Mouse (Mus musculus) c-Kit-positive CD71-positive TER-119-negative erythroid progenitor cells, embryonic 14.5 days (primary cell): ENCODE data around the gene 1700067K01Rik.

Source experiments
- DNase-seq: peaks from one replicate; pipeline ENCODE4 v3.0.0-alpha.2; 2013; ENCODE audit warnings: low read depth

The 1700067K01Rik gene

GRCm38 (mm10) chr8:84011705-84012498, 10.6 kb downstream of the 1700067K01Rik start, which contains the start of gene 2210011C24Rik:
2210011C24Rik (minus strand) TSS chr8:84012171.
- no peak for DNase-seq

GRCm38 (mm10) chr8:84012499-84013165, 11.3 kb downstream of the 1700067K01Rik start:
- no peak for DNase-seq

GRCm38 (mm10) chr8:84015833-84016232, 14.5 kb downstream of the 1700067K01Rik start:
- DNase-seq, result no peak

GRCm38 (mm10) chr8:84019738-84020137, 18.4 kb downstream of the 1700067K01Rik start:
- no peak for DNase-seq

GRCm38 (mm10) chr8:84021096-84021495, 19.8 kb downstream of the 1700067K01Rik start, which contains the start of gene Palm3:
Palm3 (plus strand) TSS chr8:84021471.
- no peak for DNase-seq

- no peak for DNase-seq
Measured at GRCm38 (mm10) chr8:84021569-84021968, 20.3 kb downstream of the 1700067K01Rik start.

GRCm38 (mm10) chr8:84023085-84023484, 21.8 kb downstream of the 1700067K01Rik start:
- no peak for DNase-seq

- DNase-seq, result no peak
Measured at GRCm38 (mm10) chr8:84023631-84024030, 22.3 kb downstream of the 1700067K01Rik start.

GRCm38 (mm10) chr8:84024171-84024570, 22.9 kb downstream of the 1700067K01Rik start:
- DNase-seq, result no peak

GRCm38 (mm10) chr8:84025863-84026262, 24.6 kb downstream of the 1700067K01Rik start:
- DNase-seq, result no peak

- DNase-seq, result no peak
Measured at GRCm38 (mm10) chr8:84027449-84027848, 26.1 kb downstream of the 1700067K01Rik start.

GRCm38 (mm10) chr8:84029272-84029671, 28.0 kb downstream of the 1700067K01Rik start:
- no peak for DNase-seq

- DNase-seq, result no peak
Measured at GRCm38 (mm10) chr8:84032777-84033176, 31.5 kb downstream of the 1700067K01Rik start.

GRCm38 (mm10) chr8:84038015-84038414, 36.7 kb downstream of the 1700067K01Rik start:
- no peak for DNase-seq

GRCm38 (mm10) chr8:84039050-84039449, 37.7 kb downstream of the 1700067K01Rik start:
- DNase-seq, result peak; percentile 59

GRCm38 (mm10) chr8:84042066-84042947, 41.0 kb downstream of the 1700067K01Rik start, which contains the start of gene Il27ra:
Il27ra (minus strand) TSS chr8:84042589.
- no peak for DNase-seq

GRCm38 (mm10) chr8:84042948-84043342, 41.6 kb downstream of the 1700067K01Rik start:
- DNase-seq, result no peak

- no peak for DNase-seq
Measured at GRCm38 (mm10) chr8:84044103-84044502, 42.8 kb downstream of the 1700067K01Rik start.

GRCm38 (mm10) chr8:84044900-84045299, 43.6 kb downstream of the 1700067K01Rik start, which contains the start of gene Rln3:
Rln3 (minus strand) TSS chr8:84045000.
- no peak for DNase-seq

GRCm38 (mm10) chr8:84046505-84046904, 45.2 kb downstream of the 1700067K01Rik start:
- no peak for DNase-seq

GRCm38 (mm10) chr8:84048171-84048570, 46.9 kb downstream of the 1700067K01Rik start:
- DNase-seq, result no peak

GRCm38 (mm10) chr8:84052746-84053145, 51.4 kb downstream of the 1700067K01Rik start:
- DNase-seq, result no peak
